Mouse (Mus musculus): ENCODE measurements around the gene Ms4a4d. TPM values are rescaled to one million over a fixed set of nuclear protein-coding genes. Genes with fewer than 3 reads are reported as not detected.
"Not testable (repeated sequence)": the region's sequence is repeated elsewhere in the genome, so short reads cannot be mapped to it uniquely, and the experiment has no call there.

Ms4a4d gene
- total RNA-seq (2014; rRNA removed) (not detected in 2 replicates), polyA plus RNA-seq (2015; fragmentation: Nextera tagmentation; extraction: Ambion mirVana) (not detected in 2 replicates)

DNA sequence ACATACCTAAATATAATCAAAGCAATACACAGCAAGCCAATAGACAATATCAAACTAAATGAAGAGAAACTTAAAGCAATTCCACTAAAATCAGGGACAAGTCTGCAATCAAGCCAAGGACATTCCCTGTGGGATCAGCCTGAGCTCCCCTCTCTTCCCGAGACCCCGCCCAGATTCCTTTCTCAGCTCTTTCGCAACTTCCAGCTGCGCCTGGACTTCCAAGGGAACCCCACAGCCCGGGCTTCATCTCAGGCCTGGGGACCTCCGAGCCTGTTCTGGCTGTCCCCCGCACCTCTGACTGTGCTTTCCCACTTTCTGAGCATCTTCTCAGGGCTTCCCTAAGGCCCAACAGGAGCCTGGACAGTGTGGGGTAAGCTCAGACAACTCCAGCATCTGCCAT, at the start of gene Ms4a4d:
Ms4a4d (plus strand) TSS at position 209 of the 400 bp plus-strand sequence.
- no peak for TF ChIP-seq CTCF (IDR thresholded peaks at IDR 0.05)
- Histone ChIP-seq H3K27ac (ENCODE audit: low read depth, low read length) (no peak within 1 kb of the TSS), H3K4me3 (ENCODE audit: low read depth, low read length) (no peak within 1 kb of the TSS), H3K9me3 (ENCODE audit: low read length) (no peaks in the 10 kb centered on the region), H3K36me3 (ENCODE audit: insufficient read depth, low read length) (no peaks in the 10 kb centered on the region), H3K4me2 (ENCODE audit: low read depth, low read length, poor library complexity, severe bottlenecking) (no peak within 1 kb of the TSS), H3K4me1 (ENCODE audit: insufficient read depth, low read length) (no peaks in the 10 kb centered on the region), H3K9ac (replicated peaks; ENCODE audit: low read length, poor library complexity, severe bottlenecking) (no peak within 1 kb of the TSS), H3K27me3 (ENCODE audit: insufficient read depth, low read length) (no peaks in the 10 kb centered on the region)
- ATAC-seq (ENCODE audit: low FRiP score) (no peak), DNase-seq (ENCODE audit: low spot score) (no peak)
- WGBS: 14% methylated on average over 7 of the region's 7 CpGs

- no peaks in the 10 kb centered on the region for H3K27me3 ChIP-seq (ENCODE audit: insufficient read depth, low read length)
- H3K4me3 ChIP-seq (ENCODE audit: low read depth, low read length): no peak overlapping the region
- H3K4me1 ChIP-seq (ENCODE audit: insufficient read depth, low read length): no peaks in the 10 kb centered on the region
- no peak for DNase-seq (ENCODE audit: low spot score)
- no peaks in the 10 kb centered on the region for H3K9me3 ChIP-seq (ENCODE audit: low read length)
- no peaks in the 10 kb centered on the region for H3K36me3 ChIP-seq (ENCODE audit: insufficient read depth, low read length)
- no peak for ATAC-seq (ENCODE audit: low FRiP score)
- no peak overlapping the region for H3K4me2 ChIP-seq (ENCODE audit: low read depth, low read length, poor library complexity, severe bottlenecking)
- WGBS: 73% methylated on average over 4 of the region's 4 CpGs
- H3K9ac ChIP-seq (replicated peaks; ENCODE audit: low read length, poor library complexity, severe bottlenecking): no peak overlapping the region
- no peak overlapping the region for H3K27ac ChIP-seq (ENCODE audit: low read depth, low read length)
- no peak for TF ChIP-seq CTCF (IDR thresholded peaks at IDR 0.05)
These were observed 45.0 kb upstream of the Ms4a4d start for GRCm38 (mm10) chr19:11491406-11492189.

DNA sequence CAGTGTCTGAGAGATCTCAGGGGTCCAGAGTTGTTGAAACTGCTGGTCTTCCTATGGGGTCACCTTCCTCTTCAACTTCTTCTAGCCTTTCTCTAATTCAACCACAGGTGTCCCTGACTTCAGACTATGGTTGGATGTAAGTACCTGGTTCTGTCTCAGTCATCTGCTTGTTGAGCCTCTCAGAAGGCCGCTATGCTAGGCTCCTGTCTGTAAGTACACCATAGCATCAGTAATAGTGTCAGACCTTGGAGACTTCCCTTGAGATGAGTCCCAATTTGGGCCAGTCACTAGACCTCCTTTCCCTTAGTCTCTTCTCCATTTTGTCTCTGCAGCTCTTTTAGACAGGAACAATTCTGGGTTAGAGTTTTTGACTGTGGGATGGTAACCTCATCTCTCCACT, 43.9 kb upstream of the Ms4a4d start:
- 76% methylated on average over 1 of the region's 1 CpGs for WGBS
- no peak overlapping the region for H3K9ac ChIP-seq (replicated peaks; ENCODE audit: low read length, poor library complexity, severe bottlenecking)
- no peak for ATAC-seq (ENCODE audit: low FRiP score)
- no peaks in the 10 kb centered on the region for H3K9me3 ChIP-seq (ENCODE audit: low read length)
- no peak for DNase-seq (ENCODE audit: low spot score)
- H3K4me3 ChIP-seq (ENCODE audit: low read depth, low read length): no peak overlapping the region
- H3K36me3 ChIP-seq (ENCODE audit: insufficient read depth, low read length): no peaks in the 10 kb centered on the region
- no peaks in the 10 kb centered on the region for H3K4me1 ChIP-seq (ENCODE audit: insufficient read depth, low read length)
- no peak overlapping the region for H3K27ac ChIP-seq (ENCODE audit: low read depth, low read length)
- no peak for TF ChIP-seq CTCF (IDR thresholded peaks at IDR 0.05)
- no peaks in the 10 kb centered on the region for H3K27me3 ChIP-seq (ENCODE audit: insufficient read depth, low read length)
- no peak overlapping the region for H3K4me2 ChIP-seq (ENCODE audit: low read depth, low read length, poor library complexity, severe bottlenecking)

- ATAC-seq (ENCODE audit: low FRiP score): no peak
- 91% methylated on average over 3 of the region's 3 CpGs for WGBS
- Histone ChIP-seq H3K9ac (replicated peaks; ENCODE audit: low read length, poor library complexity, severe bottlenecking) (no peak overlapping the region), H3K36me3 (ENCODE audit: insufficient read depth, low read length) (no peaks in the 10 kb centered on the region), H3K4me1 (ENCODE audit: insufficient read depth, low read length) (no peaks in the 10 kb centered on the region), H3K4me3 (ENCODE audit: low read depth, low read length) (no peak overlapping the region), H3K9me3 (ENCODE audit: low read length) (no peaks in the 10 kb centered on the region), H3K27me3 (ENCODE audit: insufficient read depth, low read length) (no peaks in the 10 kb centered on the region), H3K27ac (ENCODE audit: low read depth, low read length) (no peak overlapping the region), H3K4me2 (ENCODE audit: low read depth, low read length, poor library complexity, severe bottlenecking) (no peak overlapping the region)
- DNase-seq (ENCODE audit: low spot score): no peak
- no peak for TF ChIP-seq CTCF (IDR thresholded peaks at IDR 0.05)
These were observed 42.1 kb upstream of the Ms4a4d start for GRCm38 (mm10) chr19:11494519-11494918.

GRCm38 (mm10) chr19:11496361-11496760, 40.2 kb upstream of the Ms4a4d start:
- H3K4me3 ChIP-seq (ENCODE audit: low read depth, low read length): no peak overlapping the region
- no peaks in the 10 kb centered on the region for H3K27me3 ChIP-seq (ENCODE audit: insufficient read depth, low read length)
- H3K4me2 ChIP-seq (ENCODE audit: low read depth, low read length, poor library complexity, severe bottlenecking): no peak overlapping the region
- no peak overlapping the region for H3K27ac ChIP-seq (ENCODE audit: low read depth, low read length)
- H3K9me3 ChIP-seq (ENCODE audit: low read length): no peaks in the 10 kb centered on the region
- no peak overlapping the region for H3K9ac ChIP-seq (replicated peaks; ENCODE audit: low read length, poor library complexity, severe bottlenecking)
- no peaks in the 10 kb centered on the region for H3K36me3 ChIP-seq (ENCODE audit: insufficient read depth, low read length)
- 83% methylated on average over 6 of the region's 6 CpGs for WGBS
- no peak for TF ChIP-seq CTCF (IDR thresholded peaks at IDR 0.05)
- ATAC-seq (ENCODE audit: low FRiP score) (no peak), DNase-seq (ENCODE audit: low spot score) (no peak)
- H3K4me1 ChIP-seq (ENCODE audit: insufficient read depth, low read length): no peaks in the 10 kb centered on the region

DNA sequence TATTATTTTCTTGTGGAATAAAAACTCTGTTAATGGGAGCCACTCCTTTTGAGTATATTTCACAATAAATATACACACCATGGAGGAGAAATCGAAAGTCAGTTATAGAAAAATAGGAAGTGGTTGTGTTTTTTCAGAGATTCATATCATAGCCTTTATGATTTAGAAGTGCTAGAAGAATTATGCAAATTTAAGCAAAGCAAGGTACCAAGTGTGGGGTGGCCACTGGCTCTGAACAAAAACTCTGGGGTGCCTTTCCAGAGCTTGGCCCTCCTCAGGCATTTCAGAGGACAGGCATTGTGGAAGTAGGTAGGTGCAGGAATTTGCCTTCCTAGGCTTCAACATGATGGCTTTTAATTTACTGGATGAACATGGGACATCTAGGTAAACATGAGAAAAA, 39.3 kb upstream of the Ms4a4d start:
- WGBS: 87% methylated on average over 1 of the region's 1 CpGs
- H3K4me3 ChIP-seq (ENCODE audit: low read depth, low read length); H3K36me3 ChIP-seq (ENCODE audit: insufficient read depth, low read length); H3K27ac ChIP-seq (ENCODE audit: low read depth, low read length); DNase-seq (ENCODE audit: low spot score); H3K9me3 ChIP-seq (ENCODE audit: low read length); H3K4me1 ChIP-seq (ENCODE audit: insufficient read depth, low read length); H3K9ac ChIP-seq (replicated peaks; ENCODE audit: low read length, poor library complexity, severe bottlenecking); H3K4me2 ChIP-seq (ENCODE audit: low read depth, low read length, poor library complexity, severe bottlenecking); H3K27me3 ChIP-seq (ENCODE audit: insufficient read depth, low read length); ATAC-seq (ENCODE audit: low FRiP score): not testable (repeated sequence)

Measured in midbrain, postnatal 0 days (tissue).